Mouse (Mus musculus): Measurements from ENCODE around the gene Il5ra.

The Il5ra gene

GRCm38 (mm10) chr6:106748887-106749388, at the start of gene Il5ra:
Il5ra (minus strand) TSS chr6:106749037.
- DNase-seq (ENCODE audit: low spot score in 2 of 2), result no peak

GRCm38 (mm10) chr6:106794094-106794814, 45.4 kb upstream of the Il5ra start:
- DNase-seq (ENCODE audit: low spot score in 2 of 2), result no peak

- no peak for DNase-seq (ENCODE audit: low spot score in 2 of 2)
These were observed 44.8 kb upstream of the Il5ra start for GRCm38 (mm10) chr6:106793621-106794020.

GRCm38 (mm10) chr6:106793088-106793487, 44.3 kb upstream of the Il5ra start:
- no peak for DNase-seq (ENCODE audit: low spot score in 2 of 2)

GRCm38 (mm10) chr6:106792486-106792885, 43.6 kb upstream of the Il5ra start:
- no peak for DNase-seq (ENCODE audit: low spot score in 2 of 2)

- DNase-seq (ENCODE audit: low spot score in 2 of 2), result no peak
These were observed 42.6 kb upstream of the Il5ra start for GRCm38 (mm10) chr6:106791429-106791828.

- DNase-seq (ENCODE audit: low spot score in 2 of 2), result no peak
These were observed 38.3 kb upstream of the Il5ra start for GRCm38 (mm10) chr6:106787138-106787537.

GRCm38 (mm10) chr6:106770046-106770445, 21.2 kb upstream of the Il5ra start:
- DNase-seq (ENCODE audit: low spot score in 2 of 2), result no peak

GRCm38 (mm10) chr6:106769290-106769866, 20.5 kb upstream of the Il5ra start:
- DNase-seq (ENCODE audit: low spot score in 2 of 2), result no peak

GRCm38 (mm10) chr6:106768640-106769289, 19.9 kb upstream of the Il5ra start, which contains the start of gene Trnt1:
Trnt1 (plus strand) TSS chr6:106769120.
- peak; percentile 97 to 98 for DNase-seq (ENCODE audit: low spot score in 2 of 2)

GRCm38 (mm10) chr6:106766774-106767173, 17.9 kb upstream of the Il5ra start:
- DNase-seq (ENCODE audit: low spot score in 2 of 2), result no peak

GRCm38 (mm10) chr6:106765892-106766291, 17.1 kb upstream of the Il5ra start:
- DNase-seq (ENCODE audit: low spot score in 2 of 2), result no peak

GRCm38 (mm10) chr6:106761486-106761885, 12.6 kb upstream of the Il5ra start:
- no peak for DNase-seq (ENCODE audit: low spot score in 2 of 2)

- no peak for DNase-seq (ENCODE audit: low spot score in 2 of 2)
These were observed 11.8 kb upstream of the Il5ra start for GRCm38 (mm10) chr6:106760473-106761218.

- DNase-seq (ENCODE audit: low spot score in 2 of 2), result no peak
These were observed 9.5 kb upstream of the Il5ra start for GRCm38 (mm10) chr6:106758299-106758698.

GRCm38 (mm10) chr6:106750291-106750690, 1.5 kb upstream of the Il5ra start:
- DNase-seq (ENCODE audit: low spot score in 2 of 2), result no peak

- no peak for DNase-seq (ENCODE audit: low spot score in 2 of 2)
These were observed 1.0 kb downstream of the Il5ra start for GRCm38 (mm10) chr6:106747804-106748203.

- no peak for DNase-seq (ENCODE audit: low spot score in 2 of 2)
These were observed 1.6 kb downstream of the Il5ra start for GRCm38 (mm10) chr6:106747251-106747650.

- DNase-seq (ENCODE audit: low spot score in 2 of 2), result no peak
These were observed 3.0 kb downstream of the Il5ra start for GRCm38 (mm10) chr6:106745673-106746394.

GRCm38 (mm10) chr6:106743556-106744233, 5.1 kb downstream of the Il5ra start:
- no peak for DNase-seq (ENCODE audit: low spot score in 2 of 2)
